Mouse (Mus musculus) heart, postnatal 10 days (tissue): ENCODE measurements around the gene Stat6. TPM values are rescaled to one million over a fixed set of nuclear protein-coding genes. Genes with fewer than 3 reads are reported as not detected.
A peak's percentile ranks its signal among the peaks of the same experiment; 100 is the strongest.

ENCODE experiments used
- DNase-seq, 2 experiments: peaks; one replicate each; pipeline ENCODE4 v3.0.0; 2021
- intact Hi-C: fragments of 180-260 bp; cut with DNase I; formaldehyde crosslinking; loops from one replicate; pipeline ENCODE4 v1.15.1; 2025
- total RNA-seq, 2 experiments: library from RNA; stranded (reverse); gene quantifications; 2 replicates each; pipeline ENCODE4 v1.2.3; 2021

The Stat6 gene
- total RNA-seq, 2 experiments from 2014 or later = 45.9 to 46.8 TPM

DNA sequence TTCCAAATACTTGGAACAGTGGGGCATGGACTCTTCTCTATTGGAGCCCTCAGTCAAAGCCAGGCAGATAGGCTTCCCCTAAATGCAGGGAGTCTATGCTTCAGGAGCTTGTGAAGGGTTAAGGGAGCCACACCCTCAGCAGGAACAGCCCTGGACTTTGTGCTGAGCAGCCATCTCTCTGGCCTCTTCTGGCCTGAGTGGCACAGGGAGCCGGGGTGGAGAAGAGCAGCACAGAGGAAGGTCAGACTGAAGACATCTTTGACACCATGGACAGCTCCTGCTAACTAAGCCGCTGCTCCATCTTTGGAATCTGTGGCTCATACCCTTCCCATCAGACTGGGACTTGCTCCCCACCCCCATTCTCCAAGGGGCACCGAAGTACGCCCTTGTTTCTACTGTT, 60.5 kb downstream of the Stat6 start:
- intact Hi-C loops = no loop called here
- DNase-seq = no peak

DNA sequence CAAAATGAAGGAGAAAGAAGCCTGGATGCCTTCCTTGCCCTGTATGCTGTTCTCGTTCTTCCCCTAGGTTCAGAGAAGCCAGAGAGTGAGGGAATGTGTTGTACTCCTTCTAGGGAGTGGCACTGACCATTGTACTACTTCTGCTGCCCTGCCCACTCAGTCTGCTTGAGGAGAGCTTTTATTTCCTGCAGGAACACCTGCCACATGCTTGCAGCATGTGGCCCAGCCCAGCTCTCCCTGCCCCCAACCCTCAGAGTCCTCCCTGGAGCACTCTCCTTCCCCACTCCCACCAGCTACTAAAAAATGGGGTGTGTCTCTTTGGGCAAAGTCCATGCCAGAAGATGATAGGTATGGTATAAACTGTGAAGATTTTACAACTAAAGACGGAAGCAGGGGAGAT, 61.5 kb downstream of the Stat6 start:
- DNase-seq = no peak
- intact Hi-C loops = no loop called here

DNA sequence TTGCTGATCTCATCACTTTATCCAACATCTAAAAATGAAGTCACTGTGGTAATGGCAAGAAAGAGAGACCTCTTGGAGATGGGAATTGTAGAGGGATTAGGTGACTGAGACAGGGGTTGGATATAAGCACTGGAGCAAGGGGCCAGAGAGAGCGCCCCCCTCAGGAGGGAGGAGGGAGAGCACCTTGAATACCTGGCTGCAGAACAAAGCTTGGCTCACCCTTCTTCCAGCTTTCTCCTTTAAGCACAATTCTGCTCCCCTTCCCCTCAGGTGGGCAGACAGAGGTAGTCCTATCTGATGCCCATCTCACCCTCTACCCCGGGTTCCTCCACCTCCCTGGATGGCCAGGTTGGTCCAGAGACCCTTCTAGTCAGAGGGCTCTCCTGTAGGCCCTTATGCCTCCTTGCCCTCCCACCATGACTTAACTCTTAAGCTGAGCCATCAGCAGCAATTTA, 62.0 kb downstream of the Stat6 start, which contains the start of gene Myo1a:
Gene Myo1a, plus strand, starts transcription at position 405 of the 455 bp plus-strand sequence.
- no peak for DNase-seq
- intact Hi-C loops = no loop called here

DNA sequence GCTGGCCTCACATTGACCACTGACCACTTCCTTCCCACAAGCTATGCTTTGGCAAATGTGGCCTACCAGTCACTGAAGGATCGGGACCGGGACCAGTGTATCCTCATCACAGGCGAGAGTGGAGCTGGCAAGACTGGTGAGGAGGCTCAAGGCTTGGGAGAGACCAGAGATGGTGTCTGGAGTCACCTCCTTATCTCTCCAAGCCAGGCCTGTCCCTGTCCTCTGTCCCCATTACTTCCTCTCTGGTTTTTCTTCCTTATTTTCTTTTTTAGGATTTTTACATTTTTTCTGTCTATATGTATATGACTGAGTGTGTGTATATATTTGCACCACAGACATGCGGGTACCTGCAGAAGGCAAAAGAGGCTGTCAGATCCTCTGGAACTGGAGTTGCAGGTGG, 63.0 kb downstream of the Stat6 start:
- intact Hi-C loops = no loop called here
- no peak for DNase-seq

DNA sequence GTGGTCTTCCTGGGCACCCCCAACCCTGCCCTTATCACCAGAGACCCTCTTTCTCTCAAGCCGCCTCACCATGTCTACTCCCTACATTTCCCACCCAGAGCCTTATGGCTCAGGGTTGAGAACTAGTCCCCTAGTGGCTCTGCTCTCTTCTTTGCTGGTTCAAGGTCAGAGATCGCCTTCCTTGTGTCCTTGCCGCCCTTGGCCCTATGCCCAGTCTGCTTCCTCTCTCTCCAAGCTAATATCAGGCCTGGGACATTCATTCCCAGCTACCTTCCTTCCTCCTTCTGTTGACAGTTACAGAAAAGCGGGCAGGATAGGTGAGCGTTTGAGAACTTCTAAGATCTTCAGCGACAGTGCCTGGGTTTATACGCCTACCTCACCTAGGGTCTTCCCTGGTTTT, 64.9 kb downstream of the Stat6 start:
- DNase-seq = peak; percentile 57 to 62
- intact Hi-C loops = no loop called here

DNA sequence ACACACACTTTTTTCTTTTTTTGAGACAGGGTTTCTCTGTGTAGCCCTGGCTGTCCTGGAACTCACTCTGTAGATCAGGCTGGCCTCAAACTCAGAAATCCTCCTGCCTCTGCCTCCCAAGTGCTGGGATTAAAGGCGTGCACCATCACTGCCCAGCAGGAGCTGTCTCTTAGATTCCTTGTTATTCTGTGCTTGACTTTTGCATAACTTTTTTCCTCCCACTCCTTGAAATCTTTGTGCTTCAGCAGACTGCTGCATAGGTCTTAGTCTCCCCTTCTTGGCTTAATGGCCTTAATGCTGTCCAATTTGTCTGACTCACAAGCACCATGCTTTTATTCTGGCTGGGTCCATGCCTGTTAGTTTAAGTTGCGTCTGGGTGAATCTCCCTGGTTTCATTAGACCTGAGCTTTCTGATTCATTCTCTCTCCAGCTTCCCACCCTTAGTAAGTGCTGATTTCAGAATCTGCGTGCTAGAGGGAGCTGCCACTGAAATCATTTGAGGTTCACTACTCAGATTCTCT, 66.1 kb downstream of the Stat6 start:
- intact Hi-C loops = no loop called here

DNA sequence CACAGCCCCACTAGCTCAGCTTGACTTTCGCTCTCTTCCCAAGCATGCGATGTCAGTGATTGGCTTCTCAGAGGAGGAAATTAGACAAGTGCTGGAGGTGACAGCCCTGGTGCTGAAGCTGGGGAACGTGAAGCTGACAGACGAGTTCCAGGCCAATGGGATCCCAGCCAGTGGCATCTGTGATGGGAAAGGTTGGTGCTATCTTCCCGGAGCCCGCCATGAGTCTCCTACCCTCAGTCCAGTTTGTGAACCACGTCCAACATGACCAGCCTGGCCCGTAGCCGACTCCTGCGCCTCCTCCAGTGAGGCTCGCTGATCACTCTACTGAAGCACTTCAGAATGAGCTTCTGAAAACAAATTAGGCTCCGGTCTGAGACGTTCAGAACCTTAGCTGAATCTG, 67.5 kb downstream of the Stat6 start:
- no peak for DNase-seq
- intact Hi-C loops = no loop called here

More for the DNA sequence above, 66.1 kb downstream of the Stat6 start:
- no peak for DNase-seq

Other genes starting within 250 kb of the Stat6 start
- gene Stac3, start 141.3 kb upstream of the Stat6 start, total RNA-seq = 1 to 10 TPM; 1.1 to 1.7 TPM
- 10 to 100 TPM; 44.5 to 54.0 TPM for gene Ndufa4l2, start 128.0 kb upstream of the Stat6 start, total RNA-seq
- gene Shmt2, start 120.5 kb upstream of the Stat6 start, total RNA-seq = 10 to 100 TPM; 41.3 to 41.7 TPM
- 1 to 10 TPM; 1.3 to 1.8 TPM for gene Nxph4, start 108.4 kb upstream of the Stat6 start, total RNA-seq
- 10 to 100 TPM; 95.8 to 96.3 TPM for gene Lrp1, start 21.8 kb upstream of the Stat6 start, total RNA-seq
- gene Nemp1, start 23.9 kb downstream of the Stat6 start, total RNA-seq = 1 to 10 TPM; 5.0 to 7.0 TPM
- gene Nab2, start 25.6 kb downstream of the Stat6 start, total RNA-seq = 10 to 100 TPM in 1 of 2 experiments, 1 to 10 TPM in 1; 8.5 to 11.7 TPM
- gene Myo1a, start 62.2 kb downstream of the Stat6 start, total RNA-seq = not detected
- gene Tac2, start 81.5 kb downstream of the Stat6 start, total RNA-seq = not detected
- 1 to 10 TPM; 8.1 to 9.6 TPM for gene Zbtb39, start 96.6 kb downstream of the Stat6 start, total RNA-seq
- gene Gpr182, start 108.7 kb downstream of the Stat6 start, total RNA-seq = 1 to 10 TPM; 4.6 to 4.7 TPM
- gene Rdh1, start 116.7 kb downstream of the Stat6 start, total RNA-seq = under 1 TPM; 0.10 to 0.12 TPM
- gene Rdh16f1, start 116.8 kb downstream of the Stat6 start, total RNA-seq = under 1 TPM in 1 of 2 experiments, not detected in 1; 0.17 TPM
- gene Rdh9, start 133.4 kb downstream of the Stat6 start, total RNA-seq = under 1 TPM in 1 of 2 experiments, not detected in 1; 0.74 TPM
- gene Rdh16, start 158.2 kb downstream of the Stat6 start, total RNA-seq = not detected
- gene Rdh19, start 206.9 kb downstream of the Stat6 start, total RNA-seq = not detected
- gene Rdh16f2, start 223.5 kb downstream of the Stat6 start, total RNA-seq = not detected
- not detected for gene Rdh7, start 245.8 kb downstream of the Stat6 start, total RNA-seq